Mouse (Mus musculus): ENCODE measurements at regions not wholly inside any gene's neighbourhood (a gene's known extent, or its start where the extent isn't known, plus 50 kb on each side); places are given as distances from the start of the nearest gene placed in this dataset.

- no peaks in the 10 kb centered on the region for H3K27me3 ChIP-seq (ENCODE audit: insufficient read depth, low read length)
- no peaks in the 10 kb centered on the region for H3K9me3 ChIP-seq (replicated peaks)
- DNase-seq (ENCODE audit: low spot score): no peak
- no peak for ATAC-seq (ENCODE audit: extremely low read depth, insufficient number of reproducible peaks, low FRiP score, poor library complexity, severe bottlenecking)
- H3K4me3 ChIP-seq (ENCODE audit: low read depth, low read length): no peak overlapping the region
- no peaks in the 10 kb centered on the region for H3K36me3 ChIP-seq (replicated peaks)
- no peak for TF ChIP-seq TAL1 (conservative IDR thresholded peaks at IDR 0.05; ENCODE audit: low read depth, low read length)
- no peak for TF ChIP-seq GATA2 (IDR thresholded peaks at IDR 0.05; ENCODE audit: borderline replicate concordance, low read depth, low read length)
- no peak for TF ChIP-seq CTCF (IDR thresholded peaks at IDR 0.05; ENCODE audit: low read depth, low read length)
- TF ChIP-seq POLR2AphosphoS5 (IDR thresholded peaks at IDR 0.05; ENCODE audit: insufficient replicate concordance, low read depth, low read length): no peak
- TF ChIP-seq GATA1 (IDR thresholded peaks at IDR 0.05; ENCODE audit: borderline replicate concordance, low read length): no peak
- no peaks in the 10 kb centered on the region for H3K4me1 ChIP-seq (ENCODE audit: insufficient read depth, low read depth, low read length)
These were observed 207.0 kb downstream of the Rplp1 start for GRCm38 (mm10) chr9:61707296-61707695.

GRCm38 (mm10) chr9:61706263-61706755 lies 208.0 kb downstream of the Rplp1 start:
- no peaks in the 10 kb centered on the region for H3K4me1 ChIP-seq (ENCODE audit: insufficient read depth, low read depth, low read length)
- ATAC-seq (ENCODE audit: extremely low read depth, insufficient number of reproducible peaks, low FRiP score, poor library complexity, severe bottlenecking) (no peak), DNase-seq (ENCODE audit: low spot score) (no peak)
- 0 out of 2 replicates have a peak, but pooled peaks cover 2% of the 10 kb centered on the region for H3K27me3 ChIP-seq (ENCODE audit: insufficient read depth, low read length)
- H3K9me3 ChIP-seq (replicated peaks): no peaks in the 10 kb centered on the region
- H3K36me3 ChIP-seq (replicated peaks): no peaks in the 10 kb centered on the region
- H3K4me3 ChIP-seq (ENCODE audit: low read depth, low read length): no peak overlapping the region
- TF ChIP-seq GATA1 (IDR thresholded peaks at IDR 0.05; ENCODE audit: borderline replicate concordance, low read length): no peak
- TF ChIP-seq GATA2 (IDR thresholded peaks at IDR 0.05; ENCODE audit: borderline replicate concordance, low read depth, low read length): no peak
- no peak for TF ChIP-seq POLR2AphosphoS5 (IDR thresholded peaks at IDR 0.05; ENCODE audit: insufficient replicate concordance, low read depth, low read length)
- no peak for TF ChIP-seq CTCF (IDR thresholded peaks at IDR 0.05; ENCODE audit: low read depth, low read length)
- TF ChIP-seq TAL1 (conservative IDR thresholded peaks at IDR 0.05; ENCODE audit: low read depth, low read length): no peak

- DNase-seq (ENCODE audit: low spot score): no peak
These were observed 208.6 kb downstream of the Rplp1 start for GRCm38 (mm10) chr9:61705586-61706233.

DNA sequence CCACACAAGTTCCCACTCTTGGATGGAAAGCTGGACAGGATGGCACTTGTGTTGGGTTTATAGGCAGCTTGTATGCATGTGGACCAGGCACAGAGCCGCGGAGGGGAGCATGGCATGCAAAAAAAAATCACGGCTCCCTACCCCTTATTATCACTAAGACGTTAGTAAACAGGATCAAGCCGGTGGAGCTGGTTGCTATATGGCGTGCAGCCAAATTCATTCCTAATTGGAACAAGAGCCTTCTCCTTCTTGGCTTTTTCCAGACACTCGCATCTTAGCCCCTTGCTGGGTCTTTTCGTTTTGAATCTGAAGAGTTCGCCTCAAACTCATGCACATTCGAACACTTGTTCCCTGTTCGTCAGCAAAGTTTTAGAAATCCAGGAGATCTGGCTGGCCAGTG lies 211.0 kb downstream of the Rplp1 start:
- no peak for TF ChIP-seq GATA1 (IDR thresholded peaks at IDR 0.05; ENCODE audit: borderline replicate concordance, low read length)
- no peak for TF ChIP-seq POLR2AphosphoS5 (IDR thresholded peaks at IDR 0.05; ENCODE audit: insufficient replicate concordance, low read depth, low read length)
- no peak for TF ChIP-seq CTCF (IDR thresholded peaks at IDR 0.05; ENCODE audit: low read depth, low read length)

More at GRCm38 (mm10) chr9:61705586-61706233, 208.6 kb downstream of the Rplp1 start:
- Histone ChIP-seq H3K36me3 (replicated peaks) (no peaks in the 10 kb centered on the region), H3K4me3 (ENCODE audit: low read depth, low read length) (no peak overlapping the region), H3K27me3 (ENCODE audit: insufficient read depth, low read length) (0 out of 2 replicates have a peak, but pooled peaks cover 3% of the 10 kb centered on the region), H3K4me1 (ENCODE audit: insufficient read depth, low read depth, low read length) (no peaks in the 10 kb centered on the region), H3K9me3 (replicated peaks) (no peaks in the 10 kb centered on the region)
- ATAC-seq (ENCODE audit: extremely low read depth, insufficient number of reproducible peaks, low FRiP score, poor library complexity, severe bottlenecking): no peak
- TF ChIP-seq GATA2 (IDR thresholded peaks at IDR 0.05; ENCODE audit: borderline replicate concordance, low read depth, low read length): no peak
- no peak for TF ChIP-seq TAL1 (conservative IDR thresholded peaks at IDR 0.05; ENCODE audit: low read depth, low read length)
- TF ChIP-seq CTCF (IDR thresholded peaks at IDR 0.05; ENCODE audit: low read depth, low read length): no peak
- no peak for TF ChIP-seq GATA1 (IDR thresholded peaks at IDR 0.05; ENCODE audit: borderline replicate concordance, low read length)
- TF ChIP-seq POLR2AphosphoS5 (IDR thresholded peaks at IDR 0.05; ENCODE audit: insufficient replicate concordance, low read depth, low read length): no peak

DNA sequence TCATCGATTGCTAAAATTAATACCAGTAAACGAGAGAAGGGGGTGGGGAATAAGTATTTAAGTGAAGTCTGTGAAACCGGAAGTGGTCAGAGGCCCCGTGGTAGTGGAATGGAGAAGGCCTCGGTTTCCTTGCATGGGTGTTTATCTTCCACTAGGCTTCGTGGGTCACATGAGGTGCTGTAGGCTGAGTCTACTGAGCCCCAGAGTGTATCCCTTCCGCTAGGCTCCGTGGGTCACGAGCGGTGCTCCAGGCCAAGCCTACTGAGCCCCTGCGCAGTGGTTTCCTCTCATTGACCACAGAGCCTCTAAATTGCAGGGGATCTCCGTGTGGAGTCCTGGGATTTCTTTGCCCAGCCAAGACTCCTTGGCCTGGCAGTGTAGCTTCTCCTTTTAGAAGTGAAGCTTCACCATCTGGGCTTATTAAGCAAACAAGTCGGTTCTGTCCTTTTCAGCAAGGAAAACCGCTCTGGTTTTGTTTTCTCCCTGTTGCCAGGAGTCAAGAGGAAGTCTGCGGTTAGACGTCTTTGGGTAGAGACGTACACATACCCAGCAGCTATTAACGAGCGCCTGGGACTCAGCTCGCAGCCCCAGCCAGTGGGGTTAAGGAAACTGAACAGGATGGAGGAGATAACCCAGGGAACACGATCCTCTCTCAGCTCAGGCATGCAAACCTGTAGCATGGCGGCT lies 211.9 kb downstream of the Rplp1 start:
- no peak overlapping the region for H3K4me3 ChIP-seq (ENCODE audit: low read depth, low read length)
- H3K9me3 ChIP-seq (replicated peaks): no peaks in the 10 kb centered on the region
- TF ChIP-seq GATA2 (IDR thresholded peaks at IDR 0.05; ENCODE audit: borderline replicate concordance, low read depth, low read length) (no peak), TAL1 (conservative IDR thresholded peaks at IDR 0.05; ENCODE audit: low read depth, low read length) (no peak), CTCF (IDR thresholded peaks at IDR 0.05; ENCODE audit: low read depth, low read length) (no peak), GATA1 (IDR thresholded peaks at IDR 0.05; ENCODE audit: borderline replicate concordance, low read length) (no peak), POLR2AphosphoS5 (IDR thresholded peaks at IDR 0.05; ENCODE audit: insufficient replicate concordance, low read depth, low read length) (no peak)
- no peak for ATAC-seq (ENCODE audit: extremely low read depth, insufficient number of reproducible peaks, low FRiP score, poor library complexity, severe bottlenecking)
- no peaks in the 10 kb centered on the region for H3K36me3 ChIP-seq (replicated peaks)
- H3K27me3 ChIP-seq (ENCODE audit: insufficient read depth, low read length): peaks cover 8% of the 10 kb centered on the region
- no peak for DNase-seq (ENCODE audit: low spot score)
- no peaks in the 10 kb centered on the region for H3K4me1 ChIP-seq (ENCODE audit: insufficient read depth, low read depth, low read length)

More for the DNA sequence above, 211.0 kb downstream of the Rplp1 start:
- ATAC-seq (ENCODE audit: extremely low read depth, insufficient number of reproducible peaks, low FRiP score, poor library complexity, severe bottlenecking): no peak
- DNase-seq (ENCODE audit: low spot score): no peak
- no peaks in the 10 kb centered on the region for H3K9me3 ChIP-seq (replicated peaks)
- H3K36me3 ChIP-seq (replicated peaks): no peaks in the 10 kb centered on the region
- no peak overlapping the region for H3K4me3 ChIP-seq (ENCODE audit: low read depth, low read length)
- no peaks in the 10 kb centered on the region for H3K4me1 ChIP-seq (ENCODE audit: insufficient read depth, low read depth, low read length)
- H3K27me3 ChIP-seq (ENCODE audit: insufficient read depth, low read length): peaks cover 8% of the 10 kb centered on the region

DNA sequence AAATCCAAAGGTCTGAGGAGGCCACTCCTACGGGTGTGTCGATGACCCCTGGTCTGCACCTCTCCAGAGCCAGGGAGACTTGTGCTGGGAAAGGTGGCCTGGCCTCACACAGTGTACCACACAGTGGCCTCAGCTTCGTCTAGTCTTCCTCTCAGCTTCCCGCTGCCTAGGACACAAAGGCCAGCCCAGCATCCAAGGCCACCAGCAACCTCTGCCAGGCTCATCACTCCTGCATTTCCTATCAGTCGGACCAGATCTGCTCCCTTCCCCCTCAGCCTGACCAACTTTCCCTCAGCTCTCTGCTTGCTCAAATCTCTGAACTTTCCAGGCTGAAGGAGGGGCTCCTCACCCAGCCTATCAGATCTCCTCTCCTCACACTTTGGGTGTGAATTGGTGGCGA lies 213.8 kb downstream of the Rplp1 start:
- Histone ChIP-seq H3K4me1 (ENCODE audit: insufficient read depth, low read depth, low read length) (no peaks in the 10 kb centered on the region), H3K36me3 (replicated peaks) (no peaks in the 10 kb centered on the region), H3K4me3 (ENCODE audit: low read depth, low read length) (no peak overlapping the region), H3K9me3 (replicated peaks) (no peaks in the 10 kb centered on the region), H3K27me3 (ENCODE audit: insufficient read depth, low read length) (peaks cover 8% of the 10 kb centered on the region)
- DNase-seq (ENCODE audit: low spot score) (no peak), ATAC-seq (ENCODE audit: extremely low read depth, insufficient number of reproducible peaks, low FRiP score, poor library complexity, severe bottlenecking) (no peak)
- TF ChIP-seq POLR2AphosphoS5 (IDR thresholded peaks at IDR 0.05; ENCODE audit: insufficient replicate concordance, low read depth, low read length): no peak
- TF ChIP-seq GATA1 (IDR thresholded peaks at IDR 0.05; ENCODE audit: borderline replicate concordance, low read length): no peak
- no peak for TF ChIP-seq GATA2 (IDR thresholded peaks at IDR 0.05; ENCODE audit: borderline replicate concordance, low read depth, low read length)
- no peak for TF ChIP-seq CTCF (IDR thresholded peaks at IDR 0.05; ENCODE audit: low read depth, low read length)
- no peak for TF ChIP-seq TAL1 (conservative IDR thresholded peaks at IDR 0.05; ENCODE audit: low read depth, low read length)

Measured in G1E (cell line).